Mouse (Mus musculus) brown adipose tissue, adult 24 weeks (tissue): Measurements from ENCODE around the gene Gpr180. TPM values are rescaled to one million over a fixed set of nuclear protein-coding genes. Genes with fewer than 3 reads are reported as not detected.
A peak's percentile ranks its signal among the peaks of the same experiment; 100 is the strongest.
"Not testable (repeated sequence)": the region's sequence is repeated elsewhere in the genome, so short reads cannot be mapped to it uniquely, and the experiment has no call there.

Experiments used
- H3K27ac ChIP-seq: fragments of 200-500 bp; replicated peaks from 2 replicates; pipeline ENCODE4 v1.5.1; 2012; ENCODE audit warnings: low read depth, mild to moderate bottlenecking, low read length
- H3K4me1 ChIP-seq: fragments of 200-500 bp; 2 replicates; pipeline ENCODE4 v1.6.1; 2012; ENCODE audit warnings: low read length, mixed read lengths; ENCODE audit not compliant: control insufficient read depth, insufficient read depth, insufficient read length
- H3K4me3 ChIP-seq: fragments of 200-500 bp; 2 replicates; pipeline ENCODE4 v1.5.1; 2012; ENCODE audit warnings: low read depth, mild to moderate bottlenecking, low read length, moderate library complexity; ENCODE audit not compliant: insufficient read depth
- polyA plus RNA-seq: library from polyadenylated mRNA; stranded (reverse); fragments of >200 nt; gene quantifications from 2 replicates; pipeline ENCODE4 v1.2.4, GENCODE M21; 2012; ENCODE audit not compliant: missing spikeins, insufficient read depth, insufficient read length

Gene Gpr180
- polyA plus RNA-seq = 14.7 and 19.6 TPM in 2 replicates

GRCm38 (mm10) chr14:118136744-118137452 lies at the start of gene Gpr180:
TSS of gene Gpr180 (plus strand) at chr14:118137158.
- peak within 1 kb of the TSS; percentile 85 for H3K27ac ChIP-seq
- H3K4me3 ChIP-seq = peak within 1 kb of the TSS; percentile 72
- H3K4me1 ChIP-seq = no peaks in the 10 kb centered on the region; the same call in 1 of the 2 replicates

GRCm38 (mm10) chr14:118088437-118089207 lies 48.3 kb upstream of the Gpr180 start:
- peak overlapping the region; percentile 85 for H3K4me3 ChIP-seq
- H3K27ac ChIP-seq = peak overlapping the region; percentile 85
- H3K4me1 ChIP-seq = peaks cover 4% of the 10 kb centered on the region

GRCm38 (mm10) chr14:118089215-118089805 lies 47.6 kb upstream of the Gpr180 start:
- peaks cover 2% of the 10 kb centered on the region; the same call in 1 of the 2 replicates for H3K4me1 ChIP-seq
- peak overlapping the region; percentile 85 for H3K27ac ChIP-seq
- H3K4me3 ChIP-seq = peak overlapping the region; percentile 85

- Histone ChIP-seq H3K27ac (peak overlapping the region; percentile 34), H3K4me3 (peak overlapping the region; percentile 85), H3K4me1 (peaks cover 2% of the 10 kb centered on the region; the same call in 1 of the 2 replicates)
Measured at GRCm38 (mm10) chr14:118089806-118090392, 47.1 kb upstream of the Gpr180 start.

- H3K4me1 ChIP-seq = no peaks in the 10 kb centered on the region
- H3K4me3 ChIP-seq = no peak overlapping the region
- H3K27ac ChIP-seq = no peak overlapping the region
Measured at GRCm38 (mm10) chr14:118098265-118098664, 38.7 kb upstream of the Gpr180 start.

- no peak overlapping the region for H3K27ac ChIP-seq
- H3K4me1 ChIP-seq = no peaks in the 10 kb centered on the region
- no peak overlapping the region for H3K4me3 ChIP-seq
Measured at GRCm38 (mm10) chr14:118101227-118101990, 35.5 kb upstream of the Gpr180 start.

GRCm38 (mm10) chr14:118107479-118107878 lies 29.5 kb upstream of the Gpr180 start:
- not testable (repeated sequence) for H3K4me3 ChIP-seq, H3K4me1 ChIP-seq, H3K27ac ChIP-seq

- H3K4me1 ChIP-seq = no peaks in the 10 kb centered on the region
- H3K4me3 ChIP-seq = no peak overlapping the region
- no peak overlapping the region for H3K27ac ChIP-seq
Measured at GRCm38 (mm10) chr14:118113116-118113515, 23.8 kb upstream of the Gpr180 start.

- Histone ChIP-seq H3K27ac (no peak overlapping the region), H3K4me3 (no peak overlapping the region), H3K4me1 (peaks cover 3% of the 10 kb centered on the region; the same call in 1 of the 2 replicates)
Measured at GRCm38 (mm10) chr14:118124129-118124528, 12.8 kb upstream of the Gpr180 start.

- Histone ChIP-seq H3K4me3 (no peak overlapping the region), H3K27ac (no peak overlapping the region), H3K4me1 (peaks cover 3% of the 10 kb centered on the region; the same call in 1 of the 2 replicates)
Measured at GRCm38 (mm10) chr14:118124771-118125170, 12.2 kb upstream of the Gpr180 start.

GRCm38 (mm10) chr14:118126301-118126700 lies 10.7 kb upstream of the Gpr180 start:
- Histone ChIP-seq H3K4me1 (peaks cover 4% of the 10 kb centered on the region; the same call in 1 of the 2 replicates), H3K4me3 (no peak overlapping the region), H3K27ac (no peak overlapping the region)

- Histone ChIP-seq H3K4me1 (peaks cover 7% of the 10 kb centered on the region; the same call in 1 of the 2 replicates), H3K4me3 (peak overlapping the region; percentile 91), H3K27ac (no peak overlapping the region)
Measured at GRCm38 (mm10) chr14:118131472-118131871, 5.5 kb upstream of the Gpr180 start.

GRCm38 (mm10) chr14:118131931-118132641 lies 4.9 kb upstream of the Gpr180 start:
- peaks cover 7% of the 10 kb centered on the region; the same call in 1 of the 2 replicates for H3K4me1 ChIP-seq
- peak overlapping the region; percentile 91 for H3K4me3 ChIP-seq
- H3K27ac ChIP-seq = peak overlapping the region; percentile 37; the same call in 1 of the 2 replicates

GRCm38 (mm10) chr14:118132642-118132977 lies 4.3 kb upstream of the Gpr180 start, which contains the start of gene Tgds:
TSS of gene Tgds (minus strand) at chr14:118132755.
- Histone ChIP-seq H3K27ac (peak within 1 kb of the TSS; percentile 37; the same call in 1 of the 2 replicates), H3K4me3 (peak within 1 kb of the TSS; percentile 91), H3K4me1 (peaks cover 7% of the 10 kb centered on the region; the same call in 1 of the 2 replicates)
